Mouse (Mus musculus) spleen, adult 2 months (tissue): ENCODE results near the gene Lmf1. TPM values are rescaled to one million over a fixed set of nuclear protein-coding genes. Genes with fewer than 3 reads are reported as not detected.

ENCODE experiments used
- DNase-seq, 2 experiments: peaks; one replicate each; pipeline versions ENCODE4 v3.0.0 to v3.0.0-alpha.2; 2012 to 2021; ENCODE audit warnings: low spot score in 2 of 2, low read depth in 1 of 2
- H3K27ac ChIP-seq: fragments of 200-500 bp; 2 replicates; pipeline ENCODE4 v1.5.1; 2012; ENCODE audit warnings: low read length, inconsistent platforms; ENCODE audit not compliant: insufficient read depth
- H3K27me3 ChIP-seq: fragments of 200-500 bp; 2 replicates; pipeline ENCODE4 v1.6.1; 2012; ENCODE audit warnings: mild to moderate bottlenecking, moderate library complexity, low read length, inconsistent platforms; ENCODE audit not compliant: control insufficient read depth, insufficient read depth
- H3K36me3 ChIP-seq: fragments of 200-500 bp; 2 replicates; pipeline ENCODE4 v1.6.1; 2012; ENCODE audit warnings: mild to moderate bottlenecking, low read length, inconsistent platforms; ENCODE audit not compliant: control insufficient read depth, insufficient read depth
- H3K4me1 ChIP-seq: fragments of 200-500 bp; 2 replicates; pipeline ENCODE4 v1.6.1; 2011; ENCODE audit warnings: inconsistent platforms; ENCODE audit not compliant: control insufficient read depth, insufficient read depth, insufficient read length
- H3K4me3 ChIP-seq: fragments of 200-500 bp; 2 replicates; pipeline ENCODE4 v1.5.1; 2011; ENCODE audit warnings: mild to moderate bottlenecking, inconsistent platforms; ENCODE audit not compliant: insufficient read depth, insufficient read length; ENCODE audit errors: extremely low read depth
- CTCF ChIP-seq: fragments of 200-500 bp; IDR thresholded peaks from 2 replicates; pipeline ENCODE4 v1.5.1; 2011; ENCODE audit warnings: mild to moderate bottlenecking, inconsistent platforms; ENCODE audit not compliant: insufficient read depth, insufficient read length, insufficient replicate concordance; ENCODE audit errors: extremely low read depth
- POLR2A ChIP-seq: fragments of 200-500 bp; IDR thresholded peaks from 2 replicates; pipeline ENCODE4 v1.6.1; 2011; ENCODE audit warnings: low read depth, low read length, inconsistent platforms
- WGBS: fragments of 180-500 bp; shearing (Covaris S2); methylation state at CpG from one replicate; pipeline ENCODE4 v1.1.7; 2018; 5-methylcytosine and 5-hydroxymethylcytosine counted together
- polyA plus RNA-seq: library from polyadenylated mRNA; depleted of rRNA; stranded (reverse); fragments of >200 nt; gene quantifications from 2 replicates; pipeline ENCODE4 v1.2.3, GENCODE M21; 2012

Lmf1 gene
- polyA plus RNA-seq, 1 experiment = 15.6 TPM

DNA sequence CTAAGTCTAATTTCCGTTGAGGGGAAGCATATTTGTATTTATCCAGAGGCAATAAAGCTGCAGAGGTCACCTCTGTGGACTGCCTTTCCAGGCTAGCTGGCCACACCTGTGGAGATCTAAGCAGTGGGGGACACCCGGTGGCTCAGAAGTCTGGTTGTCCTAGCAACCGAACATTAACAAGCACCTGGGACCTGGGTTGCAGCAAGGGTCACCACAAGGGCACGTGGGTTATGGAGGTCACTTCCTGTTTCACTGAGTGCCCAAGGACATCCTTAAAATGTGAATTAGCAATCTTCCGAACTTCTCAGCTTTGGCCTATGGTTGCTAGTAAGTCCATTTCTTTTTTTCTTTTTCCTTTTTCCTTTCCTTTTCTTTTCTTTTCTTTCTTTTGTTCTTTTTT, 25.3 kb downstream of the Lmf1 start:
- no peak overlapping the region for H3K4me3 ChIP-seq
- WGBS = 58% methylated on average over 5 of the region's 5 CpGs
- peaks cover 2% of the 10 kb centered on the region; the same call in 1 of the 2 replicates for H3K4me1 ChIP-seq
- DNase-seq = no peak
- H3K27ac ChIP-seq = no peak overlapping the region
- H3K36me3 ChIP-seq = no peaks in the 10 kb centered on the region
- no peaks in the 10 kb centered on the region for H3K27me3 ChIP-seq
- TF ChIP-seq CTCF = no peak
- no peak for TF ChIP-seq POLR2A

DNA sequence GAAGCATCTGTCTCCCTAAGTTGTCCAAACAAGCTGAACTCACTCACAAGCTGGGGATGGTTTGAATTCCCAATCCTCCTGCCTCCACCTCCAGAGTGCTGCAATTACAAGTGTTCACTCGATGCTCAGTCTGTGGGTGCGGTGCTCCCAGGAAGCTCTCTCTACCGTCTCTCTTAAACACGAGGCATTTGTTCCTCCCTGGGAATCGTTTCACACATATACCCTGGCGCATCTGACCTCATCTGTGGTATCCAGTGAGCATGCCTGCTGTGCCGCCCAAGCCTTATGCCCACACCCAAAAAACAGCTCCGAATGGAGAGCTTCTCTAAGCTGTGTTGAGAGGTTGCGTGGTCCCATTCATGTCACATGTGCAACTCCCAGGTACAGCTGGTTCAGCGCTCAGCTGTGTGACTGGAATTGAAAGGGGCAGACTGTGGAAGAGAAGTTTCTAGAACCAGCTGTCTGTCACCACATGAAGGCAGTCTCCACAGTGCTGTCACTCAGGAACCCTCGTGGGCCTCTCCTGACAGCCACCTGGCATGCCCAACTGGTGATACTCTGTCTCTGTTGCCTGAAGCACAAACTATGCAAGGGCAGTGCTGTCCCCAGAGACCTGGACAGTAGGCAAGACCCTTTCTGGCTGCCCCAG, 29.4 kb downstream of the Lmf1 start:
- WGBS = 79% methylated on average over 11 of the region's 11 CpGs
- peaks cover 2% of the 10 kb centered on the region; the same call in 1 of the 2 replicates for H3K4me1 ChIP-seq
- TF ChIP-seq POLR2A (no peak), CTCF (no peak)
- DNase-seq = no peak
- H3K4me3 ChIP-seq = no peak overlapping the region
- H3K27me3 ChIP-seq = no peaks in the 10 kb centered on the region
- 0 out of 2 replicates have a peak, but pooled peaks cover 2% of the 10 kb centered on the region for H3K36me3 ChIP-seq
- H3K27ac ChIP-seq = no peak overlapping the region

DNA sequence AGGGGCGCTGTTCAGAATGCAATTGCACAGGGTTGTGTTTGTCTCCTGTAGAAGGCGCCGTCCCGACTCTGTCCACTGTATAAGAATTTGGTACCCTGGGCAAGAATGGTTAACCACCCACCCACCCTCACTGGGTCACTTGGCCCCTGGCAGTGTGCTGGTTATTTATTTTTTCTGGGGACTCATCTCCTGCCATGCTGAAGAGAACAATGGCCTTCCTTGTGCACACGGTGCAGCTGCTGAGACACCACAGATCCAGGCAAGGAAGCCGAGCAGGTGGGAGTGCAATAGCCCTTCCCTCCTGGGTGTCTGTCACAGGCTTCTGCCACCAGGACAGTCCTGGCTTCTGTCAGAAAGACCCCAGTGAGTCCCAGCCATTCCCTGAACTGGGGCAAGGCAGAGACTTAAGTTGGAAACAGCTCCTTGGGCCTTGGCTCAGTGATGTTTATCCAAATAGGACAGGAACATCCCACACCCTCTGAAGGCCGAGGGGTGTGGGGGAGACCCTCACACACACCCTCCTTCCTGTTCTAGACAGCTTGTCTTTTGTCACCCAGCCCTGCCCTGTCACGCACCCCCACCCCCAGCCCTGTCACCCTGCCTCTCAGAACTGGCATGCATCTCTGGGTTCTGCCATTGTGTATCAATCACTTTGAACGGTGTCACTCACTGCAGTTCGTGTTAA, 30.1 kb downstream of the Lmf1 start:
- DNase-seq = no peak
- no peak for TF ChIP-seq CTCF
- no peak for TF ChIP-seq POLR2A
- Histone ChIP-seq H3K4me3 (no peak overlapping the region), H3K4me1 (peaks cover 2% of the 10 kb centered on the region; the same call in 1 of the 2 replicates), H3K27me3 (no peaks in the 10 kb centered on the region), H3K27ac (no peak overlapping the region), H3K36me3 (0 out of 2 replicates have a peak, but pooled peaks cover 4% of the 10 kb centered on the region)
- 91% methylated on average over 10 of the region's 10 CpGs for WGBS

DNA sequence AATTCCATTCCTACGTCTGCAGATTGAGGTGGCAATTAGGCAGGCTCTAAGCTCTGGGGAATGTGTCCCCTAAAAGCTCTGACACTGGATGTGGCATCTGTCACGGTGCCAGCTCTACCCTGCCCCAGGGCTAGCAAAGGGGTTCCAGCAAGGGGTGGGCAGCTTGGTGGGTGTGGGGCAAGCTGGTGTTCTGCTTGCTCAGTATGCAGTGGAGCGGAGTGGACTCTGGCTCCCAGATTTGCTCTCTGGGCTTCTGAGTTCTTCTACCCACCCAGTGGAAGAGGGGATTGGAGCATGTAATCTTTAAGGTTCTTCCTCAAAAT, 30.6 kb downstream of the Lmf1 start:
- Histone ChIP-seq H3K27ac (no peak overlapping the region), H3K4me3 (no peak overlapping the region), H3K4me1 (no peaks in the 10 kb centered on the region), H3K36me3 (peaks cover 4% of the 10 kb centered on the region; the same call in 1 of the 2 replicates), H3K27me3 (no peaks in the 10 kb centered on the region)
- DNase-seq = no peak
- TF ChIP-seq POLR2A (no peak), CTCF (no peak)
- 92% methylated on average over 3 of the region's 3 CpGs for WGBS

DNA sequence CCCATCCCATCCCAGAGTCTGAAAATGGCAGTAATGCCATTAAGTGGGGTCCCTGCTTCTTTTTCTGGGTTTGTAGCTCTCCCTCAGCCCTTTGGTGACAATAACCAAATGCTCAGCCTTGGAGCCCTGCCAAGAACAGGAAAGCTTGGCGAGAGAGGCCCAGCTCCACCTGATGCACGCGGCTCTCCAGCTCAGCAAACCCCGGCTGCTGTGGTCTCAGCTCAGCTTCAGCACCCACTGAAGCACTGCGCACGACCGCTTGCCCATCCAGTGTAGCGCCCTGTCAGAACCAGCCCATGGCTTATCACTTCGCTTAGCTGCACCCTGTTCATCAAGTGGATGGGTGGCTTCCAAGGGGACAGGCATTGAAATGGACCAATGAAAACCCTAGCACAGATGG, 31.3 kb downstream of the Lmf1 start:
- Histone ChIP-seq H3K27me3 (no peaks in the 10 kb centered on the region), H3K4me3 (no peak overlapping the region), H3K27ac (no peak overlapping the region), H3K4me1 (no peaks in the 10 kb centered on the region), H3K36me3 (peaks cover 4% of the 10 kb centered on the region)
- TF ChIP-seq CTCF = no peak
- TF ChIP-seq POLR2A = no peak
- DNase-seq = no peak
- WGBS = 75% methylated on average over 9 of the region's 9 CpGs

DNA sequence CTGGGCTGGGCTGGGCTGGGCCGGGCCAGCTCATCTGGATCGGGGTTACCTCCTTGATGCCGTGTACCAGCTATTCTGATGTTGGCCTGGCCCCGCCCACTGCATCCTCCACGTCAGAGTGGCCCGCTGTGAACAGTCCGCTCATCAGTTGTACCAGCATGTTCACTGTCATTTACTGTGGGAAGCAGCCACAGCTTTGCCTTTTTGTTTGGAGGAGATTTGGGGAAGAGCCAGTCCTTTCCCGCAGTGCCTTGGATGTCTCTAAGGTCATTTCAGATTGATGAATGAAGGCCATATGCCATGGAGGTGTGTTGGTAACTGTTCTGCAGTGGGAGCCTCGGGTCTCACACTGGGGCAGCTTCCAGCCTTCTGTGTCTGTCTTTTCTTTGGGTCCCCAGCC, 33.7 kb downstream of the Lmf1 start:
- no peak overlapping the region for H3K4me3 ChIP-seq
- WGBS = 93% methylated on average over 9 of the region's 9 CpGs
- peaks cover 4% of the 10 kb centered on the region for H3K36me3 ChIP-seq
- DNase-seq = no peak
- no peaks in the 10 kb centered on the region for H3K27me3 ChIP-seq
- no peak for TF ChIP-seq CTCF
- TF ChIP-seq POLR2A = no peak
- H3K4me1 ChIP-seq = no peaks in the 10 kb centered on the region
- H3K27ac ChIP-seq = no peak overlapping the region

DNA sequence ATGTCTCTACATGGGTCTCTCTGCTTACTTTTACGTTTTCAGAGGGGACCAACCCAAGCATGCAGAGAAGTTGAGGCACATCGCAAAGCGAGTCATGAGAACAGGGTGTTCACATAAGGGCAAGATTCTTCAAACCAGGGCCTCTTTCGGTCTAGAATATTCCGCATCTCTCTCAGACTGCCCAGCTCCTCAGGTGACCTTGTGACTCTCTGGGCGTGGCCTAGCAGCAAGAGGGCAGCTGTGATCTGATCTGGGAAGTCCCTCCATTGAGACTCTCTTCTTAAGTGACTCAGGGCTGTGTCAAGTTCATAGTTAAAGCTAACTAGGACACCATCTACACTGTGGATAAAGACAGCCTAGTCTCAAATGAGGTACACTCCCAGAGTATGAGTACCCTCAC, 34.4 kb downstream of the Lmf1 start:
- H3K27me3 ChIP-seq = no peaks in the 10 kb centered on the region
- DNase-seq = no peak
- H3K27ac ChIP-seq = no peak overlapping the region
- H3K4me3 ChIP-seq = no peak overlapping the region
- TF ChIP-seq CTCF = no peak
- TF ChIP-seq POLR2A = no peak
- WGBS = 97% methylated on average over 6 of the region's 6 CpGs
- peaks cover 4% of the 10 kb centered on the region for H3K36me3 ChIP-seq
- H3K4me1 ChIP-seq = no peaks in the 10 kb centered on the region
